Mouse (Mus musculus): ENCODE measurements at regions not wholly inside any gene's neighbourhood (a gene's known extent, or its start where the extent isn't known, plus 50 kb on each side); places are given as distances from the start of the nearest gene placed in this dataset.
A peak's percentile ranks its signal among the peaks of the same experiment; 100 is the strongest.

GRCm38 (mm10) chr19:36681056-36681455 lies 55.4 kb downstream of the Ppp1r3c start:
- H3K36me3 ChIP-seq (ENCODE audit: control insufficient read depth, insufficient read depth, low read length) = no peaks in the 10 kb centered on the region
- peaks cover 5% of the 10 kb centered on the region for H3K4me1 ChIP-seq (replicated peaks; ENCODE audit: control insufficient read depth, insufficient read depth)
- no peak for TF ChIP-seq CTCF (IDR thresholded peaks at IDR 0.05; ENCODE audit: low read depth)
- TF ChIP-seq EP300 (optimal IDR thresholded peaks at IDR 0.05) = no peak
- no peaks in the 10 kb centered on the region for H3K9me3 ChIP-seq (ENCODE audit: control insufficient read depth, low read length)
- no peak overlapping the region for H3K27ac ChIP-seq (replicated peaks)
- no peak for DNase-seq (ENCODE audit: low spot score)
- no peak overlapping the region for H3K9ac ChIP-seq (ENCODE audit: low read length)
- H3K4me3 ChIP-seq (ENCODE audit: low read depth, low read length) = no peak overlapping the region
- no peak overlapping the region for H3K4me2 ChIP-seq (replicated peaks; ENCODE audit: low read depth)
- 42% methylated on average over 4 of the region's 4 CpGs for WGBS
- H3K27me3 ChIP-seq (ENCODE audit: control insufficient read depth, insufficient read depth, low read length) = no peaks in the 10 kb centered on the region
- no peak for ATAC-seq (ENCODE audit: low FRiP score, low TSS enrichment)

DNA sequence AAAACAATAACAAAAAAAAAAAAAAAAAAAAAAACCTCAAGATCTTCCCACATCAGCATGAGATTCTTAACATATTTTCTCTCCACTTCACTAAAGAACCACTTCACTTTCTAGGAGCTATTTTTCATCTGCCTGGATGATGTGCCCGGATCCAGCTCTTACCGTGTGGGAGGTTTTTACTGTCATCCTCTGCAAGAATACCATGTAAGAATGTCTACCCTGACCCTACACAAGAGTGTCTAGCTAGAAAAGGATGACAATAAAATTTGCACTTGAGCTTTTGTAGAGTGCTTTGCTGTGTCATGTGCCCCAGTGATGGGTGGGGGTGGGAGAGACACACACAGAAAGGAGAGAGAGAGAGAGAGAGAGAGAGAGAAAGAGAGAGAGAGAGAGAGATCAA lies 56.1 kb downstream of the Ppp1r3c start:
- no peak overlapping the region for H3K9ac ChIP-seq (ENCODE audit: low read length)
- no peak overlapping the region for H3K27ac ChIP-seq (replicated peaks)

DNA sequence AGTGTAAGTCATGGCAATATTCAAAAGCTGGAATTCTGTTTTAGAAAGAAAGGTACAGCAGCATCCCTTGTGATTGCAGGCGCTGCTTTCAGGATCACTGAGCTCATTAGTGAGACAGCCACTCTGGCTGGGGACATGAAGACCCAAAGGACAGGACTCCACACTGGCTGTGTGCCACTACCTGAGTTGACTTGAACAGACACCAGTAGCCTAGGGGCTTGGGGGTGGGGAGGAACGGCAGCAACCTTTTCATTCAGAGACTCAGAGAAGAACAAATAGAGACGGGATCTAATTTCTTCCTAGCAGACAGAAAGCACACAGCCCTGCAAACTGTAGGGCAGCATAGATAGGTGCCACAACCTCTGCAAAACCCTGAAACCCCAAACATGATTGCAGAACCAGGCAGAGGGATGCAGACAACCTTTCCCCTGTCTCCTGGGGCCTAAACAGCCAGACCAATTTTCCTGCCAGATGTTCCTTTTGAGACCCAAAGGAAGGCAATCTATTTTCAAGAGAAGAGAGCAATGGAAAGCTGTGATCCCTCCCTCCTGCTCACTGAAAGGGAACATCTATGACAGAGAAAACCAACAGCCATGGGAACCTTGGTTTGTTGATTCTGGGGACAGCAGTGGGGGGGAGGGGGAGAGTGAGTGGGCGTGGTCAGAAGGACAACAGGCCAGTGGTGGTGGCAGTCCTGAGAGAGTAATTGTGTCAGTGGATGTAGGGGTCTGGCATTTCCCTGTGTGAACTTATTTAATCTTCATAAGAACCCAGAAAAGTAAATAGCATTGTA lies 57.2 kb downstream of the Ppp1r3c start:
- H3K4me2 ChIP-seq (replicated peaks; ENCODE audit: low read depth) = no peak overlapping the region
- H3K9me3 ChIP-seq (ENCODE audit: control insufficient read depth, low read length) = no peaks in the 10 kb centered on the region
- H3K36me3 ChIP-seq (ENCODE audit: control insufficient read depth, insufficient read depth, low read length) = no peaks in the 10 kb centered on the region
- no peak for DNase-seq (ENCODE audit: low spot score)
- no peak for ATAC-seq (ENCODE audit: low FRiP score, low TSS enrichment)
- peaks cover 5% of the 10 kb centered on the region for H3K4me1 ChIP-seq (replicated peaks; ENCODE audit: control insufficient read depth, insufficient read depth)
- H3K4me3 ChIP-seq (ENCODE audit: low read depth, low read length) = no peak overlapping the region
- TF ChIP-seq CTCF (IDR thresholded peaks at IDR 0.05; ENCODE audit: low read depth) (no peak), EP300 (optimal IDR thresholded peaks at IDR 0.05) (no peak)
- 30% methylated on average over 4 of the region's 4 CpGs for whole genome bisulfite sequencing
- no peak overlapping the region for H3K27ac ChIP-seq (replicated peaks)
- no peaks in the 10 kb centered on the region for H3K27me3 ChIP-seq (ENCODE audit: control insufficient read depth, insufficient read depth, low read length)
- no peak overlapping the region for H3K9ac ChIP-seq (ENCODE audit: low read length)

More for the DNA sequence above, 56.1 kb downstream of the Ppp1r3c start:
- no peak overlapping the region for H3K4me3 ChIP-seq (ENCODE audit: low read depth, low read length)
- WGBS = 72% methylated on average over 2 of the region's 2 CpGs
- no peak overlapping the region for H3K4me2 ChIP-seq (replicated peaks; ENCODE audit: low read depth)
- ATAC-seq (ENCODE audit: low FRiP score, low TSS enrichment) (no peak), DNase-seq (ENCODE audit: low spot score) (no peak)
- peaks cover 5% of the 10 kb centered on the region for H3K4me1 ChIP-seq (replicated peaks; ENCODE audit: control insufficient read depth, insufficient read depth)
- H3K9me3 ChIP-seq (ENCODE audit: control insufficient read depth, low read length) = no peaks in the 10 kb centered on the region
- no peaks in the 10 kb centered on the region for H3K27me3 ChIP-seq (ENCODE audit: control insufficient read depth, insufficient read depth, low read length)
- TF ChIP-seq CTCF (IDR thresholded peaks at IDR 0.05; ENCODE audit: low read depth) = no peak
- no peak for TF ChIP-seq EP300 (optimal IDR thresholded peaks at IDR 0.05)
- no peaks in the 10 kb centered on the region for H3K36me3 ChIP-seq (ENCODE audit: control insufficient read depth, insufficient read depth, low read length)

DNA sequence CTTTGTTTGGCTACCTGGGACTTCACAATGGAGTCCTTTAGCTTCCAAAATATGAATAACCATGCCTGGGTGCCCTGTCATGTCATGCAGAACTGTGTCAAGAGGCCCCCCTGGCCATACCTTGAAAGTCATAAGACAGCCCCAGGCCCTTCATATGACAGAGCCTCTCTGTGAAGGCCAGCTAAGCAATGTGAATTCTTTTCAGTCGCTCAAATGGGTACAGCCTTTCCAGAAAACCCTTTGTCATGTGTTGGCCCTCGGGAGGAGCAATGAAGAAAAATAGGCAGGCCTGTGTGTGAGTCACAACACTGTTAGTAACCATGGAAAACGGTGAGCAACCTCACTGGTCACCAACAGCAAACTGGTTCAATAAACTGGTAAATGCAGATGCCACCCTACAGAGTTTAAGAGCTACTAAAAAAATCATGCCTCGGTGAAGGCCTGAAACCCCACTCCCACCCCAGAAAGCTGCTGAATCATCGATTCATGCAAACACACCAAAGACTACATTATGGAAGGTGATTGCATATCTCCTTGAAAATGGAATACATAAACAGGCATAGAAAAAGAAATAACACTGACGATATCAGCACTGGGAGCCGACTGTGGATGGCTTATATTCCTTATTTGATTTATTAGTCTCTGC lies 57.9 kb downstream of the Ppp1r3c start:
- Histone ChIP-seq H3K27me3 (ENCODE audit: control insufficient read depth, insufficient read depth, low read length) (no peaks in the 10 kb centered on the region), H3K27ac (replicated peaks) (no peak overlapping the region), H3K4me3 (ENCODE audit: low read depth, low read length) (no peak overlapping the region), H3K9ac (ENCODE audit: low read length) (no peak overlapping the region), H3K4me1 (replicated peaks; ENCODE audit: control insufficient read depth, insufficient read depth) (peaks cover 5% of the 10 kb centered on the region), H3K36me3 (ENCODE audit: control insufficient read depth, insufficient read depth, low read length) (no peaks in the 10 kb centered on the region), H3K4me2 (replicated peaks; ENCODE audit: low read depth) (no peak overlapping the region), H3K9me3 (ENCODE audit: control insufficient read depth, low read length) (no peaks in the 10 kb centered on the region)
- TF ChIP-seq EP300 (optimal IDR thresholded peaks at IDR 0.05) (no peak), CTCF (IDR thresholded peaks at IDR 0.05; ENCODE audit: low read depth) (no peak)
- ATAC-seq (ENCODE audit: low FRiP score, low TSS enrichment) (no peak), DNase-seq (ENCODE audit: low spot score) (no peak)
- WGBS = 51% methylated on average over 7 of the region's 7 CpGs

GRCm38 (mm10) chr19:36677101-36678081 lies 59.1 kb downstream of the Ppp1r3c start:
- no peak for TF ChIP-seq CTCF (IDR thresholded peaks at IDR 0.05; ENCODE audit: low read depth)
- TF ChIP-seq EP300 (optimal IDR thresholded peaks at IDR 0.05) = no peak
- no peak overlapping the region for H3K4me3 ChIP-seq (ENCODE audit: low read depth, low read length)
- no peak overlapping the region for H3K4me2 ChIP-seq (replicated peaks; ENCODE audit: low read depth)
- H3K9ac ChIP-seq (ENCODE audit: low read length) = no peak overlapping the region
- H3K27me3 ChIP-seq (ENCODE audit: control insufficient read depth, insufficient read depth, low read length) = no peaks in the 10 kb centered on the region
- peak overlapping the region; percentile 14; the same call in 1 of the 2 replicates for H3K27ac ChIP-seq (replicated peaks)
- peaks cover 5% of the 10 kb centered on the region for H3K4me1 ChIP-seq (replicated peaks; ENCODE audit: control insufficient read depth, insufficient read depth)
- 61% methylated on average over 18 of the region's 18 CpGs for WGBS
- no peak for DNase-seq (ENCODE audit: low spot score)
- ATAC-seq (ENCODE audit: low FRiP score, low TSS enrichment) = peak; percentile 71
- H3K36me3 ChIP-seq (ENCODE audit: control insufficient read depth, insufficient read depth, low read length) = no peaks in the 10 kb centered on the region
- H3K9me3 ChIP-seq (ENCODE audit: control insufficient read depth, low read length) = no peaks in the 10 kb centered on the region
